Mouse (Mus musculus) hindbrain, postnatal 0 days (tissue): Measurements from ENCODE around the gene Gapt. TPM values are rescaled to one million over a fixed set of nuclear protein-coding genes. Genes with fewer than 3 reads are reported as not detected.
A peak's percentile ranks its signal among the peaks of the same experiment; 100 is the strongest.
"Not testable (repeated sequence)": the region's sequence is repeated elsewhere in the genome, so short reads cannot be mapped to it uniquely, and the experiment has no call there.

Experiments
- ATAC-seq: fragments of 200-750 bp; cut with Nextera tagmentation; 2 replicates; pipeline ENCODE4 v1.8.0; 2017; ENCODE audit warnings: mild to moderate bottlenecking, moderate TSS enrichment, moderate library complexity
- DNase-seq: peaks from one replicate; pipeline ENCODE4 v3.0.0-alpha.2; 2015; ENCODE audit warnings: low spot score
- H3K27ac ChIP-seq: fragments of 300-500 bp; sonication (generic); 2 replicates; pipeline ENCODE4 v1.5.1; 2014; ENCODE audit warnings: mild to moderate bottlenecking
- H3K27me3 ChIP-seq: fragments of 300-500 bp; sonication (generic); 2 replicates; pipeline ENCODE4 v1.6.1; 2014; ENCODE audit warnings: low read length, mixed read lengths; ENCODE audit not compliant: insufficient read depth
- H3K36me3 ChIP-seq: fragments of 300-500 bp; sonication (generic); 2 replicates; pipeline ENCODE4 v1.6.1; 2014; ENCODE audit warnings: low read length, mixed read lengths; ENCODE audit not compliant: insufficient read depth
- H3K4me1 ChIP-seq: fragments of 300-500 bp; sonication (generic); 2 replicates; pipeline ENCODE4 v1.6.1; 2014; ENCODE audit warnings: antibody characterized with exemption, low read length, mixed read lengths; ENCODE audit not compliant: insufficient read depth
- H3K4me2 ChIP-seq: fragments of 300-500 bp; sonication (generic); 2 replicates; pipeline ENCODE4 v1.6.1; 2014; ENCODE audit warnings: low read depth, mild to moderate bottlenecking, low read length, moderate library complexity, mixed read lengths
- H3K4me3 ChIP-seq: fragments of 300-500 bp; sonication (generic); 2 replicates; pipeline ENCODE4 v1.5.1; 2014; ENCODE audit warnings: low read length
- H3K9ac ChIP-seq: fragments of 300-500 bp; sonication (generic); replicated peaks from 2 replicates; pipeline ENCODE4 v1.6.1; 2014; ENCODE audit warnings: mild to moderate bottlenecking, low read length, moderate library complexity, mixed read lengths
- H3K9me3 ChIP-seq: fragments of 300-500 bp; sonication (generic); 2 replicates; pipeline ENCODE4 v1.6.1; 2016; ENCODE audit warnings: low read length, mixed read lengths
- CTCF ChIP-seq: IDR thresholded peaks from 2 replicates; pipeline ENCODE4 v1.5.1; 2016; ENCODE audit warnings: antibody characterized with exemption, control low read depth, low read depth
- WGBS: fragments of 180-500 bp; shearing (Covaris S2); extraction: QIAGEN DNeasy Blood & Tissue Kit; methylation state at CpG from one replicate; pipeline ENCODE4 v1.1.7; 2014; 5-methylcytosine and 5-hydroxymethylcytosine counted together
- polyA plus RNA-seq: library from polyadenylated mRNA; unstranded; fragments of >200 nt; fragmentation: Nextera tagmentation; extraction: Ambion mirVana; gene quantifications from 2 replicates; pipeline ENCODE4 v1.2.1, GENCODE M21; 2015
- total RNA-seq: library from RNA; depleted of rRNA; stranded (reverse); fragments of >200 nt; gene quantifications from 2 replicates; pipeline ENCODE4 v1.2.3, GENCODE M21; 2014

The Gapt gene
- total and polyA plus RNA-seq, 2 experiments from 2014 or later, result 0.06 TPM; not detected in 1

DNA sequence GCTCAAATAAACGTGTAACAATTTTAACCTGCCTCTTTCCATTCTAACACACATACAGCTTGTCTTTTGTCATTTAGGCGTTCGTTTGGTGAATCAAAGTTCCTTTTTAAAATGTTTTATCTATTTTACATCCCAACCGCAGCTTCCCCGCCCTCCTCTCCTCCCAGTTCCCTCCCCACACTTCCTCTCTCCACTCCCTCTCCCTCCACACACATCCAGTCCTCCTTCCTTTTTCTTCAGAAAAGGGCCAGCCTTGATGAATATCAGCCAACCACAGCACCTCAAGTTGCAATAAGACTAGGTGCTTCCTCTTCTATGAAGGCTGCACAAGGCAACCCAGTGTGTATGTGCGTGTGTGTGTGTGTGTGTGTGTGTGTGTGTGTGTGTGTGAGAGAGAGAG, 27.5 kb upstream of the Gapt start:
- ATAC-seq (no peak), DNase-seq (no peak)
- TF ChIP-seq CTCF, result no peak
- no peak overlapping the region for H3K9ac ChIP-seq
- H3K4me2 ChIP-seq, result no peak overlapping the region
- H3K9me3 ChIP-seq, result no peaks in the 10 kb centered on the region
- H3K27me3 ChIP-seq, result no peaks in the 10 kb centered on the region
- H3K4me3 ChIP-seq, result no peak overlapping the region
- no peaks in the 10 kb centered on the region for H3K36me3 ChIP-seq
- no peaks in the 10 kb centered on the region for H3K4me1 ChIP-seq
- WGBS, result 80% methylated on average over 6 of the region's 6 CpGs
- H3K27ac ChIP-seq, result no peak overlapping the region

- ATAC-seq (peak; percentile 76), DNase-seq (peak; percentile 85)
- Histone ChIP-seq H3K27me3 (no peaks in the 10 kb centered on the region), H3K9ac (no peak overlapping the region), H3K4me2 (no peak overlapping the region), H3K4me1 (no peaks in the 10 kb centered on the region), H3K36me3 (no peaks in the 10 kb centered on the region), H3K27ac (no peak overlapping the region), H3K4me3 (no peak overlapping the region), H3K9me3 (no peaks in the 10 kb centered on the region)
- 20% methylated on average over 5 of the region's 5 CpGs for WGBS
- TF ChIP-seq CTCF, result peak; percentile 82
Observed at GRCm38 (mm10) chr13:110382447-110382901, 25.5 kb upstream of the Gapt start.

DNA sequence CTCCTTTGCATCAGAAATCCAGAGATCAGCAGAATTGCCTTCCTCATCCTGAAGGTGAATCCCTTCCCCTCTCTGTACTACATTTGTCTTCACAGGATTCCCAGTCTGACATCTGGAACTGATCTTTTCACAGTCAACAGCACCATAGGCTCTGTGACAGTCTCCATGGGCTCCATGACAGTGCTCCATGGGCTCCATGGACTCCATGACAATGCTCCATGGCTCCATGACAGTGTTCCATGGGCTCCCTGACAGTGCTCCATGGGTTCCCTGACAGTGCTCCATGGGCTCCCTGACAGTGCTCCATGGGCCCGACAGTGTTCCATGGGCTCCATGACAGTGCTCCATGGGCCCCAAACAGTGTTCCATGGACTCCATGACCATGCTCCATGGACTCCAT, 12.7 kb upstream of the Gapt start:
- 95% methylated on average over 1 of the region's 1 CpGs for WGBS
- H3K27me3 ChIP-seq, result no peaks in the 10 kb centered on the region
- DNase-seq, result no peak
- ATAC-seq, result no peak
- H3K36me3 ChIP-seq, result no peaks in the 10 kb centered on the region
- no peaks in the 10 kb centered on the region for H3K4me1 ChIP-seq
- no peaks in the 10 kb centered on the region for H3K9me3 ChIP-seq
- no peak overlapping the region for H3K4me3 ChIP-seq
- no peak overlapping the region for H3K9ac ChIP-seq
- H3K4me2 ChIP-seq, result no peak overlapping the region
- no peak overlapping the region for H3K27ac ChIP-seq
- TF ChIP-seq CTCF, result no peak

GRCm38 (mm10) chr13:110368556-110369040, 11.6 kb upstream of the Gapt start:
- H3K4me3 ChIP-seq, H3K27me3 ChIP-seq, H3K9me3 ChIP-seq, H3K36me3 ChIP-seq, H3K4me2 ChIP-seq, H3K4me1 ChIP-seq, H3K27ac ChIP-seq, H3K9ac ChIP-seq: not testable (repeated sequence)
- WGBS, result 43% methylated on average over 6 of the region's 6 CpGs
- DNase-seq, result peak; percentile 85
- ATAC-seq, result peak; percentile 67
- TF ChIP-seq CTCF, result peak; percentile 100

DNA sequence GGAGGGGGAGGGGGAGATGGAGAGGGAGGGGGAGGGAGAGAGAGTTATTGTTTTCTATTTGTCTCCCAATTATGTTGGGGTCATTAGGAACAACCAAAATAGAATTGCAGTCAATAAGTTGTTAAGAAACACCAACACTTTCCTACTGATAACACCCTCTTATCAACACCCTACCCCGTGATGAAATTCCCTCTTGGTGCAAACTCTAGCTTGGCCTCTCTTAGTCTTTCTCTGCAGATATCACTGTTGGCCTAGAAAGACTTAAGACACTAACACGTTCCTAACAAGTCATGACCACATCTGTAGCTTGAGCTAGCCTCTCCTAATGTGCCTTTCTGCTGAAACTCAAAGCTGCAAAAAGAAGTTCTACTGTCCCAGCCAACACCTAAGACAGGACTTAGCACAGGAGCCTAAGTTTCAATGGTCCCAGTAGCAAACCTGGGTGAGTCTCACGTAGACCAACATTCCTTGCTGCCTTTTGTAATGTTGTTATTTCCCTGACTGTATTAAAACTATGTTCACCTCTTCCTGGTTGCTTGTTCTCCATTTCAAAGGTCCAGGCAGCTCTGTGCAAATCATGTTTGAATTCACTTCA, 11.1 kb upstream of the Gapt start:
- no peak overlapping the region for H3K4me2 ChIP-seq
- no peak overlapping the region for H3K4me3 ChIP-seq
- H3K27ac ChIP-seq, result no peak overlapping the region
- no peaks in the 10 kb centered on the region for H3K27me3 ChIP-seq
- no peak for DNase-seq
- TF ChIP-seq CTCF, result no peak
- H3K36me3 ChIP-seq, result no peaks in the 10 kb centered on the region
- H3K9ac ChIP-seq, result no peak overlapping the region
- WGBS, result 95% methylated on average over 3 of the region's 3 CpGs
- H3K4me1 ChIP-seq, result no peaks in the 10 kb centered on the region
- ATAC-seq, result no peak; the same call in 1 of the 2 replicates
- H3K9me3 ChIP-seq, result no peaks in the 10 kb centered on the region

DNA sequence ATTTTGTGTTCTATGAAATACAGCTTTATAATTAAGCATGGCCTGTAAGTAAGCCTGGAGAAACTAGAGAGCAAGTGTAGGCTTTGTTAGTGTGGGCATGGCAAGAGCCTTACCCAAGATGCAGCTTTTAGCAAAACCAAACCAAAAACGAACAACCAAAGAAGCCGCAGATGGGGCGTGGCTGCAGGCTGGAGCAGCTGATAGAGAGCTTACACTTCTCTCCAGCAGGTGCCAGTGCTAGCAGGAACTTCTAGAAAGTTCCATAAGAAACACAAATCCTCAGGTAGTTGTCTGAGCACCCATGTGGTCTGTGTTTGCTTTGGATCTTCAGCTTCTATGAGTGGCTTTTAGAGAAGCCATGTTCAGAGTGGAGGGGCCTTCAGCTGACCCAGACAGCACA, 9.5 kb upstream of the Gapt start:
- H3K36me3 ChIP-seq, result no peaks in the 10 kb centered on the region
- H3K4me1 ChIP-seq, result no peaks in the 10 kb centered on the region
- no peaks in the 10 kb centered on the region for H3K9me3 ChIP-seq
- no peak overlapping the region for H3K27ac ChIP-seq
- 91% methylated on average over 3 of the region's 3 CpGs for WGBS
- H3K4me3 ChIP-seq, result no peak overlapping the region
- no peak overlapping the region for H3K9ac ChIP-seq
- TF ChIP-seq CTCF, result no peak
- H3K27me3 ChIP-seq, result no peaks in the 10 kb centered on the region
- ATAC-seq, result no peak
- no peak overlapping the region for H3K4me2 ChIP-seq
- no peak for DNase-seq

DNA sequence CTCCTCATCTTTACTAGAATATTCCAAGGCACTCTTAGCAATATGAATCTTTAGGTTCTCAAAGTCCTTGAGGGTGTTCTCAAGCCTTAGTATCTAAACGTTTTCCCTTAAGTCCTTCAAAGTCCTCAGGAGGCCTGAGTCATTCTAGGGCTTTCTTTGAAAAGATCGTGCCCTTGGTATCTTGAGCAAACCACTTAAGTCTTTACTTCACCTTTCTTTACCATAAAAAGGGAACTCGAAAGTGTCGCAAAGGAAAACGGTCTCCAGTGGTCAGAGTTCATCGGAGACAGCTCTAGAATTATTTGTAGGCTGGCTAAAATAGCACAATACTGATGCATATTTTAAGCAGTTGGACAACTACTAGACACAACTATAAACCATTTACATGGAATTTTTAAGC, 6.7 kb upstream of the Gapt start:
- DNase-seq (no peak), ATAC-seq (no peak)
- Histone ChIP-seq H3K27me3 (no peaks in the 10 kb centered on the region), H3K36me3 (no peaks in the 10 kb centered on the region), H3K4me1 (no peaks in the 10 kb centered on the region), H3K4me2 (no peak overlapping the region), H3K4me3 (no peak overlapping the region), H3K9ac (no peak overlapping the region), H3K27ac (no peak overlapping the region), H3K9me3 (no peaks in the 10 kb centered on the region)
- WGBS, result 88% methylated on average over 6 of the region's 6 CpGs
- TF ChIP-seq CTCF, result no peak
